Mouse (Mus musculus) limb, embryonic 14.5 days (tissue): ENCODE measurements around the gene Ppp2r3a. TPM values are rescaled to one million over a fixed set of nuclear protein-coding genes. Genes with fewer than 3 reads are reported as not detected.
A peak's percentile ranks its signal among the peaks of the same experiment; 100 is the strongest.

ENCODE experiments used
- ATAC-seq: fragments of 200-750 bp; cut with Nextera tagmentation; 2 replicates; pipeline ENCODE4 v1.8.0; 2017; ENCODE audit warnings: low read depth, moderate number of reproducible peaks, moderate TSS enrichment; ENCODE audit not compliant: low FRiP score
- DNase-seq: peaks from one replicate; pipeline ENCODE4 v3.0.0-alpha.2; 2015; ENCODE audit warnings: low spot score
- H3K27ac ChIP-seq: fragments of 300-500 bp; sonication (generic); replicated peaks from 2 replicates; pipeline ENCODE4 v1.5.1; 2014; ENCODE audit warnings: low read depth, mild to moderate bottlenecking, low read length, moderate library complexity, mixed read lengths
- H3K27me3 ChIP-seq: fragments of 300-500 bp; sonication (generic); 2 replicates; pipeline ENCODE4 v1.6.1; 2014; ENCODE audit warnings: low read length, mixed read lengths; ENCODE audit not compliant: control insufficient read depth, insufficient read depth
- H3K36me3 ChIP-seq: fragments of 300-500 bp; sonication (generic); 2 replicates; pipeline ENCODE4 v1.6.1; 2014; ENCODE audit warnings: mild to moderate bottlenecking, low read length, moderate library complexity, mixed read lengths; ENCODE audit not compliant: control insufficient read depth, insufficient read depth
- H3K4me1 ChIP-seq: fragments of 300-500 bp; sonication (generic); 2 replicates; pipeline ENCODE4 v1.6.1; 2014; ENCODE audit warnings: antibody characterized with exemption, low read length, mixed read lengths; ENCODE audit not compliant: control insufficient read depth, insufficient read depth
- H3K4me2 ChIP-seq: fragments of 300-500 bp; sonication (generic); replicated peaks from 2 replicates; pipeline ENCODE4 v1.6.1; 2014; ENCODE audit warnings: low read depth, mild to moderate bottlenecking, low read length, moderate library complexity; ENCODE audit not compliant: severe bottlenecking
- H3K4me3 ChIP-seq: fragments of 300-500 bp; sonication (generic); replicated peaks from 2 replicates; pipeline ENCODE4 v1.5.1; 2014; ENCODE audit warnings: low read length
- H3K9ac ChIP-seq: fragments of 300-500 bp; sonication (generic); 2 replicates; pipeline ENCODE4 v1.6.1; 2014; ENCODE audit warnings: mild to moderate bottlenecking, low read depth, low read length, moderate library complexity; ENCODE audit not compliant: severe bottlenecking
- H3K9me3 ChIP-seq: fragments of 300-500 bp; sonication (generic); 2 replicates; pipeline ENCODE4 v1.6.1; 2016; ENCODE audit warnings: low read length; ENCODE audit not compliant: control insufficient read depth
- POLR2A ChIP-seq: fragments of 200-500 bp; IDR thresholded peaks from 2 replicates; pipeline ENCODE4 v1.8.0; 2012; ENCODE audit warnings: inconsistent platforms, mild to moderate bottlenecking, moderate library complexity, borderline replicate concordance; ENCODE audit not compliant: insufficient read depth, insufficient read length; ENCODE audit errors: extremely low read depth
- WGBS: fragments of 180-500 bp; shearing (Covaris S2); extraction: QIAGEN DNeasy Blood & Tissue Kit; methylation state at CpG from one replicate; pipeline ENCODE4 v1.1.7; 2014; 5-methylcytosine and 5-hydroxymethylcytosine counted together
- polyA plus RNA-seq, 2 experiments: library from polyadenylated mRNA; depleted of rRNA in 1 of 2; stranded (reverse) in 1 of 2; unstranded in 1 of 2; fragments of >200 nt; fragmentation: Nextera tagmentation in 1 of 2; extraction: Ambion mirVana in 1 of 2; gene quantifications; 2 replicates each; pipeline versions ENCODE4 v1.2.1 to v1.2.3; 2012 to 2014

The Ppp2r3a gene
- polyA plus RNA-seq, 2 experiments = 18.0 to 22.0 TPM

- Histone ChIP-seq H3K36me3 (no peaks in the 10 kb centered on the region; the same call in 1 of the 2 replicates), H3K4me2 (peak overlapping the region; percentile 42), H3K9me3 (no peaks in the 10 kb centered on the region), H3K4me1 (peaks cover 33% of the 10 kb centered on the region), H3K9ac (0 out of 2 replicates have a peak overlapping the region, but pooled peaks have one; percentile 8), H3K4me3 (peak overlapping the region; percentile 11), H3K27ac (no peak overlapping the region), H3K27me3 (no peaks in the 10 kb centered on the region)
- no peak for TF ChIP-seq POLR2A
- no peak for DNase-seq
- no peak for ATAC-seq
- WGBS = 80% methylated on average over 4 of the region's 4 CpGs
These were observed 173.0 kb downstream of the Ppp2r3a start for GRCm38 (mm10) chr9:101078579-101078978.

DNA sequence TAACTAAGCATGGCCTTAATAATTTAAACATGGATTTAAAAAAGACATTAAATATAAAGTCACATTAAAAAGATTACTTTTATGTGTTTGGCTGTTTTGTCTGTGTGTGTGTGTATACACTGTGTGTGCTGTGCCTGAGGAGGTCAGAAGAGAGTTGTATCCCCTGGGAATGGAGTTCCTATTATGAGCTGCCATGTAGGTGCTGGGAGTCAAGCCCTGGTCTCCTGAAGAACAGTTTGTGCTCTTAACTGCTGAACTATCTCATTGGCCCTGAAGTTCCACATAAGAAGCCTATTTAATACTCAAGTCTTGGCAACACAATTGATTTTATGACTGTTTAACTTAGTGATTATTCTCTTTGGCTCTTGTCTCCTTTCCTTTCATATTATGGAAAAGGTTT is 174.1 kb downstream of the Ppp2r3a start:
- Histone ChIP-seq H3K27me3 (no peaks in the 10 kb centered on the region), H3K4me2 (peak overlapping the region; percentile 90), H3K36me3 (no peaks in the 10 kb centered on the region; the same call in 1 of the 2 replicates), H3K4me3 (peak overlapping the region; percentile 97), H3K9me3 (no peaks in the 10 kb centered on the region), H3K27ac (no peak overlapping the region), H3K9ac (peak overlapping the region; percentile 99), H3K4me1 (peaks cover 33% of the 10 kb centered on the region)
- TF ChIP-seq POLR2A = no peak
- ATAC-seq (no peak), DNase-seq (no peak)

GRCm38 (mm10) chr9:101076095-101076875 is 175.3 kb downstream of the Ppp2r3a start:
- Histone ChIP-seq H3K27me3 (no peaks in the 10 kb centered on the region), H3K9ac (peak overlapping the region; percentile 99), H3K4me2 (peak overlapping the region; percentile 90), H3K4me1 (peaks cover 33% of the 10 kb centered on the region), H3K27ac (no peak overlapping the region), H3K4me3 (peak overlapping the region; percentile 97), H3K36me3 (no peaks in the 10 kb centered on the region; the same call in 1 of the 2 replicates), H3K9me3 (no peaks in the 10 kb centered on the region)
- no peak for DNase-seq
- ATAC-seq = no peak
- WGBS = 1% methylated on average over 18 of the region's 18 CpGs
- no peak for TF ChIP-seq POLR2A

DNA sequence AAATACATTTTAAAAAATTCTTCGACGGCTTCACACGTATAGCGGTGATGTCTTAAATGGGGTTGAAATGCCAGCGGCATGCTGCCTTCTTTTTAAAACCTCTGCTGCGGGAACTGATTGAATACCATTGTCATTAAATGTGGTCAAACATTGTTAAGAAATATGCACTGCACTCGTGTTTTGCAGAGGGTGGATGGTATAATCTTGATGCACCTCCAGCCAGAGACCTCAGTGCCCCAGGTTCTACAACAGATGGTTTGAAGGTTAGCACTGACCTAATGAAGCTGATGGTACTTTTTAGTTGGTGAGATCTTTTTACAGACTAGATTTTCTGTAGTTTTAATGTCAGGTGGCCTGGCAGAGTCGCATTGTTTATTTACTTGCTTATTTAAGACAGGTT is 175.9 kb downstream of the Ppp2r3a start:
- Histone ChIP-seq H3K4me2 (peak overlapping the region; percentile 90), H3K27me3 (no peaks in the 10 kb centered on the region), H3K36me3 (no peaks in the 10 kb centered on the region; the same call in 1 of the 2 replicates), H3K27ac (peak overlapping the region; percentile 100; the same call in 1 of the 2 replicates), H3K4me1 (peaks cover 31% of the 10 kb centered on the region), H3K9me3 (no peaks in the 10 kb centered on the region), H3K9ac (peak overlapping the region; percentile 99), H3K4me3 (peak overlapping the region; percentile 97)
- no peak for TF ChIP-seq POLR2A
- ATAC-seq (no peak), DNase-seq (no peak)
- under 1% methylated on average over 8 of the region's 8 CpGs for WGBS

GRCm38 (mm10) chr9:101075091-101075581 is 176.5 kb downstream of the Ppp2r3a start:
- ATAC-seq (no peak), DNase-seq (no peak)
- WGBS = 0% methylated on average over 25 of the region's 25 CpGs
- Histone ChIP-seq H3K4me3 (peak overlapping the region; percentile 97), H3K9ac (peak overlapping the region; percentile 99), H3K9me3 (no peaks in the 10 kb centered on the region), H3K4me2 (peak overlapping the region; percentile 90), H3K27ac (peak overlapping the region; percentile 100), H3K27me3 (no peaks in the 10 kb centered on the region), H3K36me3 (no peaks in the 10 kb centered on the region; the same call in 1 of the 2 replicates), H3K4me1 (peaks cover 27% of the 10 kb centered on the region)
- TF ChIP-seq POLR2A = no peak
